Mouse (Mus musculus) Muller cell, postnatal 12 days (primary cell): Measurements from ENCODE around the gene Ssna1.
"Not testable (repeated sequence)": the region's sequence is repeated elsewhere in the genome, so short reads cannot be mapped to it uniquely, and the experiment has no call there.

Source experiments
- DNase-seq: peaks from one replicate; pipeline ENCODE4 v3.0.0-alpha.2; 2015; ENCODE audit errors: inconsistent ontology term

Ssna1 gene

DNA sequence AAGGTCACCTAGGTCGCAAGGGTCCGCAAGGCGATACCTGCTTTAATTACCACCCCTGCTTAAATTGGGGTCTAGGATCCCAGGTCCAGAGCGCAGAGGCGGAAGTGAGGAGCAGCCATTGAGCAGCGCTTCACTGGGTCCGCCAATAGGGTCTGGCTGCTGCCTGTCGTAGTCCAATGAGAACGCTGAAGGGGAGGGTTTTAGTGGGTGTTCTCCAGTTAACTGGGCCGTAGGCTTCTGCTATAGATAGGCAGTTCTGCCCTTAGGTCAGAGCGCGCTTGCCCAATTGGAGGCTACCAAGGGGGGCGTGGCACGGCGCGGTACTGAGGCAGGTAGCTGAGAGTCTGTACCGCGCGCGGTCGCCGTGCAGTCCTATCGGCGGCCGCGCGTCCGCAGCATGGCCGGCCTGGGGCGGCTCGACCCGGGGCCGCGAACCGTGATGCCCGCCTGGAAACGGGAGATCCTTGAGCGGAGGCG lies 9.9 kb downstream of the Ssna1 start, which contains the start of gene Tprn:
TSS of gene Tprn (plus strand) at position 328 of the 477 bp plus-strand sequence.
- DNase-seq = peak; percentile 97

DNA sequence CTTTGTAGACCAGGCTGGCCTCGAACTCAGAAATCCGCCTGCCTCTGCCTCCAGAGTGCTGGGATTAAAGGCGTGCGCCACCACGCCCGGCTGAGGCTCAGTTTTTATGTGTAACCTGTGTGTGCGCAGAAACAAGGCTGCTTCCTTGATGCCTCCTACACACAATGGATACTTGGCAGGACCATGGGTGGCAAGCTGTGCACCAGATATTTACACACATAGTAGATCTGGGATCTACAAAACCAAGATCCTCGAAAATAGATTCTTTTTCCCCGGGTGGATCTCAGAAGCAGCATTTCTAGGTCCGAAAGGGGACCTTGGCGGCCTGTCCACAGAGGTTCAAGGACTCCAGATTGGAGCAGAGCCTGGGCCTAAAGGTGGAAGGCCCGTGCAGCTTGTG lies 10.4 kb downstream of the Ssna1 start:
- DNase-seq = no peak

DNA sequence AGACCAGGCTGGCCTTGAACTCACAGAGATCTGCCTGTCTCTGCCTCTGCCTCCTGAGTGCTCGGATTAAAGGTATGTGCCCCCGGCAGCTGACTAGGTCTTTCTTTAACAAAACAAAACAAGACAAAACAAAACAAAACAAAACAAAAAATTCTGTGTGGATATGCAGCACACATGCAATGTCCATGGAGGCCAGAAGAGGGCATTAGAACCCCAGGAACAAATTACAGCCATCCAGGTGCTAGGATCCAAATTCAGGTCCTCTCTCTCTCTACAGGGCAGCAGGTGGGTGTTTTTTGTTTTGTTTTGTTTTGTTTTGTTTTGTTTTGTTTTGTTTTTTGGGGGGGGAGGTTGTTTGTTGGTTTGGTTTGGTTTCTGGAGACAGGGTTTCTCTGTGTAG lies 13.4 kb downstream of the Ssna1 start:
- DNase-seq = no peak

- DNase-seq = not testable (repeated sequence)
These were observed 15.0 kb downstream of the Ssna1 start for GRCm38 (mm10) chr2:25257250-25257649.

DNA sequence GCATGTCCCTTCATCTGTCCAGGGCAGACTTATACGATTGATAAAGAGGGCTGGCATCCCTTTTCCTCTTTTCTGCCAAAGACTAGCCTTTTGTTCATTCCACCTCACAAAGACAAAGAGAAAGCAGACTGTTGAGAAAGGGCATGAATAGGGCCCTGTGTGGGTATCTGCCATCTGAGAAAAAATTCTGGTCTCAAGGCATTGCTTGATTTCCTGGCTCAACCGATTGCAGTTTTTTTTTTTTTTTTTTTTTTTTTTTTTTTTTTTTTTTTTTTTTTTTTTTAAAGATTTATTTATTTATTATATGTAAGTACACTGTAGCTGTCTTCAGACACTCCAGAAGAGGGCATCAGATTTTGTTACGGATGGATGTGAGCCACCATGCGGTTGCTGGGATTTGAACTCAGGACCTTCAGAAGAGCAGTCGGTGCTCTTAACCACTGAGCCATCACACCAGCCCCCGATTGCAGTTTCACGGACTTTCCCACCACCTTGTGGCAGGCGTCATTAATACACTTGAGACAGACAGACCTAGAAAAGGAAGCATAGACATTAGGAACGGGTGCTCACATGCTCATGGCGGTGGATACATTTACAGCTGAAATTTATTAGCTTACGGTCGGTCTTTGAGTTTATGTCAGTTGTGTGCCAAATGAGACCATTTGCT lies 15.7 kb downstream of the Ssna1 start:
- DNase-seq = not testable (repeated sequence)

DNA sequence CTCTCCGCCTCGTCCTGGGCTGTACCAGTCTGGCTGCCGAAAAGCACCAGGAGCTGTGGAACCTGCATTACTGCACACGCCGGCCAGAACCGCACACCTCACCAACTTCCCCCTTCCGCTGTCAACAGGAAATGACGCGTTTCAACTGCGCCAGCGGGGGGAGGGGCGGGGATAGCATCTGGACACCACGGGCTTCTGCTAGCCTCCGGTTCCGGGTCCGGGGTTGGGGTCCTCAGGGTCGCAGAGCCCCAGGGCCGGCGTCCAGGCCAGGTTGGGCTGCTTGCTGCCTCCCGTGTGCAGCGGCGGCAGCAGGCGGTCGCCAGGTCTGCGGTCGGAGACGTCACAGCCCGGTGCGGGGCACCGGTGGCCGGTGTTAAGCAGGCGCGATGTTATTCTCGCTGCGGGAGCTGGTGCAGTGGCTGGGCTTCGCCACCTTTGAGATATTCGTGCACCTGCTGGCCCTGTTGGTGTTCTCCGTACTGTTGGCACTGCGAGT lies 16.9 kb downstream of the Ssna1 start, which contains the start of gene Tmem203:
TSS of gene Tmem203 (plus strand) at position 156 of the 496 bp plus-strand sequence.
- peak; percentile 96 for DNase-seq

- no peak for DNase-seq
These were observed 19.9 kb downstream of the Ssna1 start for GRCm38 (mm10) chr2:25252331-25252730.

GRCm38 (mm10) chr2:25246183-25247072 lies 25.8 kb downstream of the Ssna1 start, which contains the start of gene AL732309.1:
TSS of gene AL732309.1 (minus strand) at chr2:25246863.
- DNase-seq = no peak

DNA sequence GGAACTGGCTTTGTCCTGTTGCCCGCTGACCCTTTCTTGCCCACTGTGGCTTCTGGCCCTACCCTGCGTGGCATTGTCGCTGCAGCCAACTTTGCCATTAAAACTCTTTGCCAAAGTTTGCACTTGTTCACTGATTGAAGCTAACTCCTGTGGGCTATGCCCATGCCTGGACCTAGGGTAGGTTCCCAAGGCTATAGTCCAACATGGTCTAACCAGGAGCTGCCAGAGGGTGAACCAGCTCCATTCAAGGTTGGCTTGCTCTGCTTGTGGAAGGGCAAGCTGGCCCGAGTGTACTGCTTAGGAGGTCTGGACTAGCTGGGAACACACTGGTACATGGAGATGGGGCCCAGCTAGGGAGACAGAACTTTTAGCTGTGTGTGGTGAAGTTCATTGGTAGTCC lies 28.1 kb downstream of the Ssna1 start:
- no peak for DNase-seq

- no peak for DNase-seq
These were observed 28.9 kb downstream of the Ssna1 start for GRCm38 (mm10) chr2:25243342-25243741.

GRCm38 (mm10) chr2:25242101-25242506 lies 30.1 kb downstream of the Ssna1 start, which contains the start of the genes Rnf208 and Cysrt1:
TSS of gene Rnf208 (plus strand) at chr2:25242255.
TSS of gene Cysrt1 (minus strand) at chr2:25242452.
- no peak for DNase-seq

GRCm38 (mm10) chr2:25241438-25241775 lies 30.8 kb downstream of the Ssna1 start:
- DNase-seq = no peak

DNA sequence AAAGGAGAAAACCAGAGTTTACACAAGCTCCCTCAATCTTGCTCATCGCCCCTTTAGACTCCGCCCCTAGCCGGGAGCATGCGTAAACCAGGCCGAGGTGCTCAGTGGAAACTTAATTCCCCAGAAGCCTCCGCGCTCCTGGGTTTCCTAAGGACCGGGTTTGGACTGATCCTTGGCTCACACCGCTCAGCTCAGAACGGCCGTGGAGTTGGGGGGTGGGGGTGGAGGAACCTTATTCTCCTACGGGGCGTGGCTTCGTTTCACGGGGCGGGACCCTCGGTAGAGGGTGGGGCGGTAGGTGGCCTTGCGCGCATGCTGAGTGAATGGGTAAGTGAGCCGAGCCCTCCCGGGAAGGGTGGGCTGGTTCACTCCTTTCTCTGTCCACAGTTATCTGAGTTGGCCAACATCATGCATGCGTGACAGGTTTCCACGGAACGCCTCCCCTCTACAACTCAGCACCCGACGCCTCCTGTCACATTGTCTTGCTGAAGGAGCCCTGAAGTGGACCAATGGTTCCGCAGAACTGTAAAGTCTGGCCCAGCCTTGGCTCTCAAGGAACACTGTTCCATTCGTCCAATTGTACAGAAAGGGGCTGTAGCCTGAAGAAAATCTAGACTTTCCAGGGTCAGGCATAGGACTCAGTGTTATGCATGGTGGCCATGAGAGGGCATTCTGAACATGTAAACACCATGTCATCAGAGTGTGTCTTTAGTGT lies 31.4 kb downstream of the Ssna1 start:
- peak; percentile 76 for DNase-seq

DNA sequence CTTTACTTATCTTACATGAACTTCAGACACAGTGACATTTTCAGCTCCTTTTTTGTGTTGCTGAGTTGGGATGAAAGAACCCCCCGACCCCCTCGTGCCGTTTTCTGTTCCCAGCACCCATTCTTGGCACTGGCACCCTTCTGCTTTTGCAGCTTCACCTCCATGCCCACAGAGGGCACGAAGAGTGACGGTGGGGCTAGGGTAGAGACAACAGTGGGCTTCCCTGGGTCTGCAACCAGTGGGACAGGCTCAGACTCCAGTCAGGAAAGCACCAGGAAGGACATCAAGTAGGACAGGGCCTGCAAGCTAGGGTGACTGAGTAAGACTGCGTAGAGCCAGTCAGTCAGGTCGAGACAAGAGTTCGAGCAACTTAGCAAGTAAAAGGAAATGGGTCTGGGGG lies 31.9 kb downstream of the Ssna1 start:
- no peak for DNase-seq

DNA sequence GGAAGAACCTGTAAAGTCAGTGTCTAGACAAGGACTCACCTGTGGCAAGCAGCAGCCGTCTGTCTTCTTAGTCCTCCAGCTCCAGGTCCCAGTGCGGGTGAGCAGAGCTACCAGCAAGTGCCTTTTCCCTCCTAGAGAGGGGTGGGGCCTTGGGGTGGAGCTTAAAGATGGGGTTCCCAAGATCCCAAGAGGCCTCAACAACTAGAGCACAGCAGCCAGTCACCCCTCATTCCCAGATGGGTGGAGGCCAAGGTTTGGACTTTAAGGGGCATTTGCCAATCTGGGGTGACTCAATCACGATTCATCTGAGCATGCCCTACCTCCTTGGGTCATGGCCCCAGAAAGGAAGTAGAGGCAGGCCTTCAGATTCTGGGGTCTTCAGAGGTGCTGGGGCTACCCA lies 32.5 kb downstream of the Ssna1 start:
- no peak for DNase-seq

- no peak for DNase-seq
These were observed 34.1 kb downstream of the Ssna1 start for GRCm38 (mm10) chr2:25238106-25238505.

GRCm38 (mm10) chr2:25237522-25237921 lies 34.7 kb downstream of the Ssna1 start:
- no peak for DNase-seq

- no peak for DNase-seq
These were observed 35.6 kb downstream of the Ssna1 start, which contains the start of gene Rnf224 for GRCm38 (mm10) chr2:25236614-25237013. TSS of gene Rnf224 (minus strand) at chr2:25236787.

- DNase-seq = no peak
These were observed 37.6 kb downstream of the Ssna1 start for GRCm38 (mm10) chr2:25234551-25235220.

GRCm38 (mm10) chr2:25234050-25234449 lies 38.2 kb downstream of the Ssna1 start, which contains the start of gene Slc34a3:
TSS of gene Slc34a3 (minus strand) at chr2:25234364.
- no peak for DNase-seq

- no peak for DNase-seq
These were observed 38.8 kb downstream of the Ssna1 start for GRCm38 (mm10) chr2:25233421-25233820.
